8 mouse cellular contexts compared by ENCODE assay signal in genomic region chr9:108264191-108264921, GRCm38 (mm10). TPM values are rescaled to one million over a fixed set of nuclear protein-coding genes. Genes with fewer than 3 reads are reported as not detected.
DNase-seq lines count a peak whose midpoint lies in the region; ATAC-seq and TF ChIP-seq lines count a peak whose summit lies in the region.

No protein-coding gene starts in this region.

- peak overlapping the region; percentile 93 for H3K4me3 ChIP-seq in erythroblast, embryonic 14.5 days (replicated peaks)
- H3K4me3 ChIP-seq in gastrocnemius, adult 2 months: peak overlapping the region; percentile 96
- H3K4me3 ChIP-seq in hindbrain, postnatal 0 days (ENCODE audit: low read length): peak overlapping the region; percentile 95
- peak overlapping the region; percentile 50 to 93 for H3K4me3 ChIP-seq in liver, embryonic 14.5 days (ENCODE audit: insufficient read depth in 1 of 2, low read depth in 2 of 2, low read length in 2 of 2)
- H3K4me3 ChIP-seq in myocyte: peak overlapping the region; percentile 46

- DNase-seq in adrenal gland, postnatal 36 days: peak; percentile 50 to 71
- DNase-seq in gastrocnemius, adult 2 months: peak; percentile 64
- DNase-seq in hindbrain, postnatal 0 days (ENCODE audit: low spot score): peak; percentile 20
- DNase-seq in liver, embryonic 14.5 days (ENCODE audit: low read depth in 3 of 3, low spot score in 3 of 3): no peak
- DNase-seq in thymus, postnatal 0 days (ENCODE audit: low spot score): no peak

- no peak for TF ChIP-seq EP300 in liver, embryonic 14.5 days (IDR thresholded peaks at IDR 0.05; ENCODE audit: low read depth)

- peak overlapping the region; percentile 99 for H3K27ac ChIP-seq in gastrocnemius, adult 2 months
- H3K27ac ChIP-seq in hindbrain, postnatal 0 days: peak overlapping the region; percentile 96
- peak overlapping the region; percentile 62 for H3K27ac ChIP-seq in liver, embryonic 14.5 days

- H3ac ChIP-seq in myocyte (ENCODE audit: control insufficient read depth, insufficient read length): peak overlapping the region; percentile 72

- H3K4me2 ChIP-seq in hindbrain, postnatal 0 days (ENCODE audit: low read depth, low read length): peak overlapping the region; percentile 73
- peak overlapping the region; percentile 87 for H3K4me2 ChIP-seq in liver, embryonic 14.5 days (ENCODE audit: low read depth)
- peak overlapping the region; percentile 89 for H3K4me2 ChIP-seq in myocyte (ENCODE audit: low read depth)

- peaks cover 4% of the 10 kb centered on the region; the same call in 1 of the 2 replicates for H3K27me3 ChIP-seq in erythroblast, embryonic 14.5 days (ENCODE audit: control insufficient read depth)
- H3K27me3 ChIP-seq in hindbrain, postnatal 0 days (ENCODE audit: insufficient read depth, low read length): no peaks in the 10 kb centered on the region
- H3K27me3 ChIP-seq in liver, embryonic 14.5 days (ENCODE audit: control insufficient read depth, insufficient read depth, low read length): no peaks in the 10 kb centered on the region
- H3K27me3 ChIP-seq in myocyte (ENCODE audit: control insufficient read depth, insufficient read depth, insufficient read length): no peaks in the 10 kb centered on the region

- no peaks in the 10 kb centered on the region for H3K36me3 ChIP-seq in erythroblast, embryonic 14.5 days (ENCODE audit: control insufficient read depth)
- no peaks in the 10 kb centered on the region for H3K36me3 ChIP-seq in hindbrain, postnatal 0 days (ENCODE audit: insufficient read depth, low read length)
- H3K36me3 ChIP-seq in liver, embryonic 14.5 days (replicated peaks; ENCODE audit: control insufficient read depth, insufficient read depth, low read depth): no peaks in the 10 kb centered on the region
- no peaks in the 10 kb centered on the region for H3K36me3 ChIP-seq in myocyte (ENCODE audit: control insufficient read depth, insufficient read depth)

- WGBS in hindbrain, postnatal 0 days: 16% methylated on average over 10 of the region's 10 CpGs
- WGBS in liver, embryonic 14.5 days (ENCODE audit: insufficient replicate concordance): 17% methylated on average over 10 of the region's 10 CpGs

- intact Hi-C loops in gastrocnemius, adult 2 months (cut with DNase I): loop anchor here (2.0 to 5.0 kb wide), 2 partner anchors 14 to 42 kb away; no protein-coding TSS in a partner anchor

- no peak for TF ChIP-seq CTCF in gastrocnemius, adult 2 months (IDR thresholded peaks at IDR 0.05)
- TF ChIP-seq CTCF in hindbrain, postnatal 0 days (IDR thresholded peaks at IDR 0.05; ENCODE audit: low read depth): no peak; the same call in 1 of the 2 replicates
- TF ChIP-seq CTCF in liver, embryonic 14.5 days (IDR thresholded peaks at IDR 0.05; ENCODE audit: low read depth): no peak

- ATAC-seq in erythroblast, adult 5-6 weeks (replicated peaks; ENCODE audit: low FRiP score, poor library complexity, severe bottlenecking): no peak
- ATAC-seq in hindbrain, postnatal 0 days: no peak
- peak; percentile 4; the same call in 1 of the 2 replicates for ATAC-seq in liver, embryonic 14.5 days (ENCODE audit: insufficient read depth)

- TF ChIP-seq POLR2A in myocyte (IDR thresholded peaks at IDR 0.05; ENCODE audit: insufficient read length, low read depth): no peak

- no peaks in the 10 kb centered on the region for H3K9me3 ChIP-seq in erythroblast, embryonic 14.5 days (ENCODE audit: control insufficient read depth, low read length)
- H3K9me3 ChIP-seq in hindbrain, postnatal 0 days (ENCODE audit: low read length): no peaks in the 10 kb centered on the region
- no peaks in the 10 kb centered on the region for H3K9me3 ChIP-seq in liver, embryonic 14.5 days (ENCODE audit: control insufficient read depth, low read length)

- peaks cover 47% of the 10 kb centered on the region for H3K4me1 ChIP-seq in erythroblast, embryonic 14.5 days (ENCODE audit: control insufficient read depth)
- H3K4me1 ChIP-seq in hindbrain, postnatal 0 days (ENCODE audit: insufficient read depth, low read length): peaks cover 19% of the 10 kb centered on the region
- peaks cover 14 to 18% of the 10 kb centered on the region in 2 experiments for H3K4me1 ChIP-seq in liver, embryonic 14.5 days (replicated peaks; ENCODE audit: control insufficient read depth in 2 of 2, insufficient read depth in 2 of 2, low read length in 1 of 2)

- peak overlapping the region; percentile 98 for H3K9ac ChIP-seq in hindbrain, postnatal 0 days (replicated peaks; ENCODE audit: low read length)
- H3K9ac ChIP-seq in liver, embryonic 14.5 days (replicated peaks): peak overlapping the region; percentile 42

- H3K79me2 ChIP-seq in myocyte (ENCODE audit: control insufficient read depth, insufficient read depth): peaks cover 39% of the 10 kb centered on the region

TF ChIP-seq in myocyte, 11 proteins besides CTCF, POLR2A, EP300 and RAD21 (continues in another document):
- TF ChIP-seq SRF (IDR thresholded peaks at IDR 0.05; ENCODE audit: control insufficient read depth, insufficient read length, low read depth): no peak

RNA-seq across cellular contexts. Expression of gene Dag1, which starts 0.6 kb away (rescaled TPM):
- 0.67 and 0.75 TPM in 2 replicates for polyA plus RNA-seq in erythroblast, embryonic 14.5 days (2012)
- total RNA-seq in erythroblast, adult 5-6 weeks (2015; ENCODE audit: low replicate concordance): 1.7 and 6.7 TPM in 2 replicates
- total RNA-seq in erythroblast, adult 5-6 weeks (2017; ENCODE audit: low replicate concordance): 1.7 TPM in 2 replicates
- total RNA-seq in adrenal gland, postnatal 36 days (2021): 100 to 1,000 TPM; 142 to 144 TPM
- total RNA-seq in gastrocnemius, adult 2 months (2021): 100 to 1,000 TPM; 170 to 229 TPM
- 127 and 129 TPM in 2 replicates for total RNA-seq in hindbrain, postnatal 0 days (2014; rRNA removed)
- polyA plus RNA-seq in hindbrain, postnatal 0 days (2015; fragmentation: Nextera tagmentation; extraction: Ambion mirVana): 70.2 and 76.3 TPM in 2 replicates
- 4.8 and 5.3 TPM in 2 replicates for polyA plus RNA-seq in liver, embryonic 14.5 days (2012; rRNA removed)
- polyA plus RNA-seq in liver, embryonic 14.5 days (2014; fragmentation: Nextera tagmentation; extraction: Ambion mirVana): 12.0 and 13.0 TPM in 2 replicates
- polyA plus RNA-seq in myocyte (2012; fragmentation: generic; extraction: Trizol): 195 TPM
- polyA plus RNA-seq in thymus, postnatal 0 days (2015; fragmentation: Nextera tagmentation; extraction: Ambion mirVana): 14.0 and 15.6 TPM in 2 replicates

RNA-seq across cellular contexts. Expression of gene Nicn1, which starts 25.9 kb away (rescaled TPM):
- polyA plus RNA-seq in erythroblast, embryonic 14.5 days (2012): not detected in 2 replicates
- 0.58 TPM in 1 of 2 replicates, not detected in the other for total RNA-seq in erythroblast, adult 5-6 weeks (2015; ENCODE audit: low replicate concordance)
- total RNA-seq in erythroblast, adult 5-6 weeks (2017; ENCODE audit: low replicate concordance): 1.0 TPM in 1 of 2 replicates, not detected in the other
- 10 to 100 TPM; 17.1 TPM for total RNA-seq in adrenal gland, postnatal 36 days (2021)
- 10 to 100 TPM in 1 of 2 experiments, 1 to 10 TPM in 1; 9.3 to 11.9 TPM for total RNA-seq in gastrocnemius, adult 2 months (2021)
- total RNA-seq in hindbrain, postnatal 0 days (2014; rRNA removed): 79.8 and 108 TPM in 2 replicates
- 114 and 118 TPM in 2 replicates for polyA plus RNA-seq in hindbrain, postnatal 0 days (2015; fragmentation: Nextera tagmentation; extraction: Ambion mirVana)
- 2.8 and 2.9 TPM in 2 replicates for polyA plus RNA-seq in liver, embryonic 14.5 days (2012; rRNA removed)
- 4.3 and 6.2 TPM in 2 replicates for polyA plus RNA-seq in liver, embryonic 14.5 days (2014; fragmentation: Nextera tagmentation; extraction: Ambion mirVana)
- polyA plus RNA-seq in myocyte (2012; fragmentation: generic; extraction: Trizol): 37.9 TPM
- polyA plus RNA-seq in thymus, postnatal 0 days (2015; fragmentation: Nextera tagmentation; extraction: Ambion mirVana): 8.2 and 12.4 TPM in 2 replicates

RNA-seq across cellular contexts. Expression of gene Amt, which starts 32.3 kb away (rescaled TPM):
- polyA plus RNA-seq in erythroblast, embryonic 14.5 days (2012): not detected in 2 replicates
- total RNA-seq in erythroblast, adult 5-6 weeks (2015; ENCODE audit: low replicate concordance): not detected in 2 replicates
- 0.51 TPM in 1 of 2 replicates, not detected in the other for total RNA-seq in erythroblast, adult 5-6 weeks (2017; ENCODE audit: low replicate concordance)
- total RNA-seq in adrenal gland, postnatal 36 days (2021): 1 to 10 TPM; 2.7 to 4.4 TPM
- 1 to 10 TPM; 1.0 to 1.4 TPM for total RNA-seq in gastrocnemius, adult 2 months (2021)
- total RNA-seq in hindbrain, postnatal 0 days (2014; rRNA removed): 22.5 and 27.1 TPM in 2 replicates
- 28.5 and 32.9 TPM in 2 replicates for polyA plus RNA-seq in hindbrain, postnatal 0 days (2015; fragmentation: Nextera tagmentation; extraction: Ambion mirVana)
- 6.1 and 7.5 TPM in 2 replicates for polyA plus RNA-seq in liver, embryonic 14.5 days (2012; rRNA removed)
- 7.2 and 7.7 TPM in 2 replicates for polyA plus RNA-seq in liver, embryonic 14.5 days (2014; fragmentation: Nextera tagmentation; extraction: Ambion mirVana)
- 2.1 TPM for polyA plus RNA-seq in myocyte (2012; fragmentation: generic; extraction: Trizol)
- 1.1 and 1.8 TPM in 2 replicates for polyA plus RNA-seq in thymus, postnatal 0 days (2015; fragmentation: Nextera tagmentation; extraction: Ambion mirVana)

RNA-seq across cellular contexts. Expression of gene Rhoa, which starts 41.6 kb away (rescaled TPM):
- polyA plus RNA-seq in erythroblast, embryonic 14.5 days (2012): 12.9 and 13.9 TPM in 2 replicates
- 149 and 157 TPM in 2 replicates for total RNA-seq in erythroblast, adult 5-6 weeks (2015; ENCODE audit: low replicate concordance)
- 238 and 268 TPM in 2 replicates for total RNA-seq in erythroblast, adult 5-6 weeks (2017; ENCODE audit: low replicate concordance)
- total RNA-seq in adrenal gland, postnatal 36 days (2021): 100 to 1,000 TPM; 363 to 383 TPM
- 100 to 1,000 TPM in 1 of 2 experiments, 10 to 100 TPM in 1; 95.0 to 122 TPM for total RNA-seq in gastrocnemius, adult 2 months (2021)
- 105 and 106 TPM in 2 replicates for total RNA-seq in hindbrain, postnatal 0 days (2014; rRNA removed)
- polyA plus RNA-seq in hindbrain, postnatal 0 days (2015; fragmentation: Nextera tagmentation; extraction: Ambion mirVana): 268 and 276 TPM in 2 replicates
- polyA plus RNA-seq in liver, embryonic 14.5 days (2012; rRNA removed): 62.5 and 76.4 TPM in 2 replicates
- 130 and 133 TPM in 2 replicates for polyA plus RNA-seq in liver, embryonic 14.5 days (2014; fragmentation: Nextera tagmentation; extraction: Ambion mirVana)
- 306 TPM for polyA plus RNA-seq in myocyte (2012; fragmentation: generic; extraction: Trizol)
- polyA plus RNA-seq in thymus, postnatal 0 days (2015; fragmentation: Nextera tagmentation; extraction: Ambion mirVana): 517 and 543 TPM in 2 replicates

RNA-seq across cellular contexts. Expression of gene Tcta, which starts 41.6 kb away (rescaled TPM):
- polyA plus RNA-seq in erythroblast, embryonic 14.5 days (2012): 0.16 TPM in 2 replicates
- total RNA-seq in erythroblast, adult 5-6 weeks (2015; ENCODE audit: low replicate concordance): 6.1 and 9.2 TPM in 2 replicates
- 4.1 and 4.5 TPM in 2 replicates for total RNA-seq in erythroblast, adult 5-6 weeks (2017; ENCODE audit: low replicate concordance)
- total RNA-seq in adrenal gland, postnatal 36 days (2021): 10 to 100 TPM; 38.8 to 48.3 TPM
- 10 to 100 TPM; 27.0 to 35.1 TPM for total RNA-seq in gastrocnemius, adult 2 months (2021)
- 65.2 and 66.5 TPM in 2 replicates for total RNA-seq in hindbrain, postnatal 0 days (2014; rRNA removed)
- polyA plus RNA-seq in hindbrain, postnatal 0 days (2015; fragmentation: Nextera tagmentation; extraction: Ambion mirVana): 79.4 and 80.3 TPM in 2 replicates
- 10.4 and 10.6 TPM in 2 replicates for polyA plus RNA-seq in liver, embryonic 14.5 days (2012; rRNA removed)
- polyA plus RNA-seq in liver, embryonic 14.5 days (2014; fragmentation: Nextera tagmentation; extraction: Ambion mirVana): 10.9 and 13.2 TPM in 2 replicates
- polyA plus RNA-seq in myocyte (2012; fragmentation: generic; extraction: Trizol): 29.8 TPM
- polyA plus RNA-seq in thymus, postnatal 0 days (2015; fragmentation: Nextera tagmentation; extraction: Ambion mirVana): 41.6 and 45.7 TPM in 2 replicates

Comparison
In these comparisons a context has a peak if more than half of its experiments do, and no peak if none do; other contexts are left out.
1. H3K4me3 ChIP-seq: peak in every context shown above with its lines; median percentile 96 in gastrocnemius, adult 2 months; 95 in hindbrain, postnatal 0 days; 93 in erythroblast, embryonic 14.5 days; 72 in liver, embryonic 14.5 days; 46 in myocyte.
2. DNase-seq: peak in adrenal gland, postnatal 36 days (2 of 2), gastrocnemius, adult 2 months (single experiment) and hindbrain, postnatal 0 days (single experiment); none in liver, embryonic 14.5 days (0 of 3) and thymus, postnatal 0 days (single experiment).
3. Peak in every context shown above with its lines, with median percentiles within 50 percentile points of each other: H3K27ac ChIP-seq and H3K4me2 ChIP-seq.